Mouse (Mus musculus) adrenal gland, adult 2 months (tissue): ENCODE results near the gene Aldh1b1. TPM values are rescaled to one million over a fixed set of nuclear protein-coding genes. Genes with fewer than 3 reads are reported as not detected.

ENCODE experiments used
- DNase-seq: peaks from one replicate; pipeline ENCODE4 v3.0.0; 2021
- polyA plus RNA-seq: library from polyadenylated mRNA; depleted of rRNA; stranded (reverse); fragments of >200 nt; gene quantifications from 2 replicates; pipeline ENCODE4 v1.2.3, GENCODE M21; 2012; rRNA removed
- total RNA-seq, 2 experiments: library from RNA; stranded (reverse); gene quantifications; 2 replicates each; pipeline ENCODE4 v1.2.3; 2021

Gene Aldh1b1
- total and polyA plus RNA-seq, 3 experiments = 27.3 to 31.8 (median 31.5) TPM

- DNase-seq = no peak
Measured at GRCm38 (mm10) chr4:45824761-45825556, 26.1 kb downstream of the Aldh1b1 start.

- DNase-seq = peak; percentile 14
Measured at GRCm38 (mm10) chr4:45826275-45827040, 27.6 kb downstream of the Aldh1b1 start, which contains the start of gene Igfbpl1. TSS of gene Igfbpl1 (minus strand) at chr4:45826923.

GRCm38 (mm10) chr4:45829907-45830759, 31.3 kb downstream of the Aldh1b1 start:
- DNase-seq = no peak

GRCm38 (mm10) chr4:45831996-45832395, 33.2 kb downstream of the Aldh1b1 start:
- DNase-seq = no peak

GRCm38 (mm10) chr4:45833461-45833860, 34.6 kb downstream of the Aldh1b1 start:
- no peak for DNase-seq

- DNase-seq = no peak
Measured at GRCm38 (mm10) chr4:45844355-45844754, 45.5 kb downstream of the Aldh1b1 start.

GRCm38 (mm10) chr4:45846263-45846662, 47.4 kb downstream of the Aldh1b1 start:
- DNase-seq = no peak

GRCm38 (mm10) chr4:45848109-45848824, 49.4 kb downstream of the Aldh1b1 start, which contains the start of gene Stra6l:
TSS of gene Stra6l (plus strand) at chr4:45848664.
- no peak for DNase-seq

- DNase-seq = no peak
Measured at GRCm38 (mm10) chr4:45848825-45849156, 50.0 kb downstream of the Aldh1b1 start.

GRCm38 (mm10) chr4:45849419-45849818, 50.6 kb downstream of the Aldh1b1 start:
- no peak for DNase-seq

GRCm38 (mm10) chr4:45851640-45852051, 52.8 kb downstream of the Aldh1b1 start:
- DNase-seq = peak; percentile 88

- DNase-seq = no peak
Measured at GRCm38 (mm10) chr4:45853496-45854246, 54.8 kb downstream of the Aldh1b1 start.

Other genes with a start within 250 kb of the Aldh1b1 start
- not detected for gene Igfbpl1, start 27.9 kb downstream of the Aldh1b1 start, total RNA-seq
- gene Igfbpl1, start 27.9 kb downstream of the Aldh1b1 start, polyA plus RNA-seq = not detected in 2 replicates
- gene Stra6l, start 49.6 kb downstream of the Aldh1b1 start, total RNA-seq = 1 to 10 TPM in 1 of 2 experiments, not detected in 1; 1.0 TPM
- 0.17 and 0.66 TPM in 2 replicates for gene Stra6l, start 49.6 kb downstream of the Aldh1b1 start, polyA plus RNA-seq
- under 1 TPM in 1 of 2 experiments, not detected in 1; 0.28 TPM for gene Ccdc180, start 91.3 kb downstream of the Aldh1b1 start, total RNA-seq
- gene Ccdc180, start 91.3 kb downstream of the Aldh1b1 start, polyA plus RNA-seq = not detected in 2 replicates
- 10 to 100 TPM; 22.5 to 30.1 TPM for gene Tdrd7, start 166.3 kb downstream of the Aldh1b1 start, total RNA-seq
- gene Tdrd7, start 166.3 kb downstream of the Aldh1b1 start, polyA plus RNA-seq = 5.4 and 5.6 TPM in 2 replicates
- gene Tmod1, start 239.9 kb downstream of the Aldh1b1 start, total RNA-seq = 1 to 10 TPM; 3.0 to 8.7 TPM
- gene Tmod1, start 239.9 kb downstream of the Aldh1b1 start, polyA plus RNA-seq = 0.89 and 2.2 TPM in 2 replicates